Mouse (Mus musculus) bone marrow, adult 2 months (tissue): ENCODE results near the gene Aup1.

Experiments
- CTCF ChIP-seq: fragments of 200-500 bp; IDR thresholded peaks from 2 replicates; pipeline ENCODE4 v1.5.1; 2011; ENCODE audit warnings: low read length, control low read depth; ENCODE audit not compliant: control insufficient read depth, insufficient read depth
- POLR2A ChIP-seq: fragments of 200-500 bp; IDR thresholded peaks from 2 replicates; pipeline ENCODE4 v1.6.1; 2011; ENCODE audit warnings: low read depth, mild to moderate bottlenecking, control low read depth, low read length, borderline replicate concordance; ENCODE audit not compliant: control insufficient read depth

- peak; percentile 65 for TF ChIP-seq POLR2A
- TF ChIP-seq CTCF: no peak
Observed at GRCm38 (mm10) chr6:83054074-83054851, at the start of gene Aup1.
